Mouse (Mus musculus) C2C12 (cell line): ENCODE measurements around the gene Slc25a35. TPM values are rescaled to one million over a fixed set of nuclear protein-coding genes. Genes with fewer than 3 reads are reported as not detected.
A peak's percentile ranks its signal among the peaks of the same experiment; 100 is the strongest.

Experiments
- H3K27me3 ChIP-seq: one replicate; pipeline ENCODE4 v1.6.1; 2011; ENCODE audit not compliant: control insufficient read depth, insufficient read depth, insufficient read length
- H3K36me3 ChIP-seq: one replicate; pipeline ENCODE4 v1.6.1; 2011; ENCODE audit not compliant: control insufficient read depth, insufficient read depth
- H3K4me3 ChIP-seq: one replicate; pipeline ENCODE4 v1.5.1; 2011; ENCODE audit warnings: mild to moderate bottlenecking, control low read depth; ENCODE audit not compliant: poor library complexity, insufficient read depth, severe bottlenecking
- H3K79me2 ChIP-seq: one replicate; pipeline ENCODE4 v1.6.1; 2011; ENCODE audit not compliant: control insufficient read depth, insufficient read depth
- H3K79me3 ChIP-seq: one replicate; pipeline ENCODE4 v1.6.1; 2011; ENCODE audit warnings: low read depth, control low read depth
- H3ac ChIP-seq: one replicate; pipeline ENCODE3; 2011; ENCODE audit warnings: low read depth; ENCODE audit not compliant: control insufficient read depth, insufficient read length
- CEBPB ChIP-seq: IDR thresholded peaks from one replicate; pipeline ENCODE4 v1.6.1; 2011; ENCODE audit warnings: low read depth, mild to moderate bottlenecking, control low read depth, moderate library complexity
- CTCF ChIP-seq: IDR thresholded peaks from one replicate; pipeline ENCODE4 v1.5.1; 2011; ENCODE audit not compliant: control insufficient read depth, insufficient read depth, insufficient read length
- FOSL1 ChIP-seq: IDR thresholded peaks from one replicate; pipeline ENCODE4 v1.8.0; 2011; ENCODE audit warnings: mild to moderate bottlenecking, low read length; ENCODE audit not compliant: poor library complexity, insufficient read depth, severe bottlenecking
- MAX ChIP-seq: IDR thresholded peaks from one replicate; pipeline ENCODE4 v1.6.1; 2011; ENCODE audit warnings: mild to moderate bottlenecking, control low read depth
- MYOD1 ChIP-seq: IDR thresholded peaks from one replicate; pipeline ENCODE4 v1.6.1; 2011; ENCODE audit warnings: low read depth; ENCODE audit not compliant: control insufficient read depth, insufficient read length
- MYOG ChIP-seq: IDR thresholded peaks from one replicate; pipeline ENCODE4 v1.6.1; 2011; ENCODE audit not compliant: control insufficient read depth, insufficient read length; ENCODE audit errors: extremely low read depth
- USF1 ChIP-seq: IDR thresholded peaks from one replicate; pipeline ENCODE4 v1.6.1; 2011; ENCODE audit warnings: low read depth, mild to moderate bottlenecking, control low read depth, moderate library complexity
- microRNA-seq: library from miRNA; unstranded; fragments of <30 nt; microRNA quantifications from one replicate; pipeline ENCODE4, GENCODE M21; 2019; ENCODE audit warnings: borderline microRNAs expressed
- polyA plus RNA-seq: library from polyadenylated mRNA; unstranded; fragments of >200 nt; fragmentation: generic; extraction: Trizol; gene quantifications from one replicate; pipeline ENCODE4 v1.2.1, GENCODE M21; 2012; ENCODE audit warnings: missing spikeins

Gene Slc25a35
- polyA plus RNA-seq, 1 experiment = 0.88 TPM

DNA sequence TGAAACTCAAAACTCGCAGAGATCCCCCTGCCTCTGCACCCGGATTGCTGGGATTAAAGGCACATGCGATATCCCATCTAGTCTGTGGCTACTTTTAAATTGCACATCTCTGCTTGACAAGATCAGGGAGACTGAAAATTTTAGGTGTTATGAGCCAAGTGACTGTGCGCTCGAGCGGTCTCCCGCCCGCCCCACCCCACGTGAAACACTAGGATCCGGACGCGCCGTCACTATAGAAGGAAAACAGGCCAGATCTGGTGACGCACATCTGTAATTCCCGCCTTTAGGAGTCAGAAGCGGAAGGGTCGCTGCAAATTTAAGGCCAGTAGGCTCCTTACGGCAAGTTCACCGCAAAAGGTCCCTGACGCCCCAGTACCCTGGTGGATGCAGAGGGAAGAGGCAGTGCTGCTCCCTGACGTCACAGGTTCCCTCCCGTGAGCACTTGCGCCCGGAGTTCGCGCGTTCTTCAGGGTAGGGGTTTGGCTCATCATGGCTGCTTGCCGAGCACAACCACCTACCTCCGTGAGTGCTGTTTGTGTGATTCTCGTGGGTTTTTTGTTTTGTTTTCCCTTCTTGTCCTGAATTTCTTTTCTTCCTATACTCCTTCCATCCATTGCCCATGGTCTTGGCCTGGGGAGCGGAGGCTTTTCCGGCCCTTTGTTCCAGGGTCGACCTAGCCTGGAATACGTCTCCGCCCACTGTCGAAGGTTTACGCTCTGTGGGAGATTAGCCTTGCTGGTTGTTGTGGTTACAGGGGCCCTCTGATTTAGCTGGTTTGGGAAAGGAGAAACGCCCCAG is 47.9 kb downstream of the Slc25a35 start, which contains the start of gene Ctc1:
Gene Ctc1 (plus strand): TSS at position 268 of the 798 bp plus-strand sequence.
- H3K79me3 ChIP-seq = peaks cover 15% of the 10 kb centered on the region
- peak within 1 kb of the TSS; percentile 79 for H3ac ChIP-seq
- TF ChIP-seq MAX = peak; percentile 79
- no peak for TF ChIP-seq MYOD1
- H3K36me3 ChIP-seq = peaks cover 3% of the 10 kb centered on the region
- H3K27me3 ChIP-seq = no peaks in the 10 kb centered on the region
- H3K79me2 ChIP-seq = peaks cover 39% of the 10 kb centered on the region
- peak within 1 kb of the TSS; percentile 55 for H3K4me3 ChIP-seq

DNA sequence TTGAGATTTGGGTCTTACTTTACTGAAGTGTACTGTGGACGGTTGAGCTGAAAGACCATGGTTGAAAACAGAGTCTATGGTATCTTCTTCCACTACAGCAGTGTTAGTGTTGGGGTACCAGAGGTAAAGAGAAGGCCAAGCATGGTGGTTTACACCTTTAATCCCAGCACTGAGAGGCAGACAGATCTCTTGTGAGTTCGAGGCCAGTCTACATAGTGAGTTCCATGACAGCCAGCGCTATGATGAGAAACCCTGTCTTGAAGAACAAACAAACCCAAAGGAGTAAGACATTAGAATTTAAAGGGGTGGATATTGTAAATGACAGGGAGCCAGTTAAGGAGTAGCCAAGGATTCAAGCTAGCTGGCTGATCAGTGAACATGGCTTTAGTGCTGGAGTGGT is 48.8 kb downstream of the Slc25a35 start:
- TF ChIP-seq MYOD1 (no peak), FOSL1 (no peak), MYOG (no peak), CTCF (no peak), USF1 (no peak), CEBPB (no peak), MAX (no peak)
- H3ac ChIP-seq = peak overlapping the region; percentile 79
- peaks cover 9% of the 10 kb centered on the region for H3K36me3 ChIP-seq
- peaks cover 15% of the 10 kb centered on the region for H3K79me3 ChIP-seq
- no peaks in the 10 kb centered on the region for H3K27me3 ChIP-seq
- peaks cover 43% of the 10 kb centered on the region for H3K79me2 ChIP-seq
- peak overlapping the region; percentile 55 for H3K4me3 ChIP-seq

DNA sequence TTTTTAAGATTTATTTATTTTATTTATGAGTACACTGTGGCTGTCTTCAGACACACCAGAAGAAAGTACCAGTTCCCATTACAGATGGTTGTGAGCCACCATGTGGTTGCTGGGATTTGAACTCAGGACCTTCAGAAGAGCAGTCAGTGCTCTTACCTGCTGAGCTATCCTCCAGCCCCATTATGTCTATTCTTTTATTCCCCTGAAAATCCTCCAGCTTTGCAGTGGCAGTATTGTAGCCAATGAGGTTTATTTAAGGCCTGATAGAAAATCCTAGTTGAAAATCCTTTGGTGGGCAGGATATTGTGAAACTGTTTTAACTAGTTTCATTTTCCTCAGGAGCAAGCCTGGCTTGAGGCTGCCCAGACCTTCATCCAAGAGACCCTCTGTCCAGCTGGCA is 52.8 kb downstream of the Slc25a35 start:
- Histone ChIP-seq H3K27me3 (no peaks in the 10 kb centered on the region), H3K4me3 (no peak overlapping the region), H3K79me2 (peaks cover 43% of the 10 kb centered on the region), H3K36me3 (peaks cover 48% of the 10 kb centered on the region), H3K79me3 (peaks cover 15% of the 10 kb centered on the region), H3ac (no peak overlapping the region)
- TF ChIP-seq CEBPB (no peak), MYOG (no peak), MYOD1 (no peak), USF1 (no peak), MAX (no peak), CTCF (no peak), FOSL1 (no peak)

Small RNAs within 50 kb of the gene (microRNA-seq; reads per million reads assigned to microRNA genes)
- 3.7 reads per million, percentile 48 among the genes with 10 or more reads in this experiment for gene Mir3062

Other genes with a start within 250 kb of the Slc25a35 start
- gene Ndel1, start 96.3 kb upstream of the Slc25a35 start, polyA plus RNA-seq = 27.9 TPM
- gene Rnf222, start 79.6 kb upstream of the Slc25a35 start, polyA plus RNA-seq = not detected
- gene Rpl26, start 66.5 kb upstream of the Slc25a35 start, polyA plus RNA-seq = 625 TPM
- not detected for gene Odf4, start 41.0 kb upstream of the Slc25a35 start, polyA plus RNA-seq
- gene Arhgef15, start 10.7 kb upstream of the Slc25a35 start, polyA plus RNA-seq = 0.25 TPM
- 76.2 TPM for gene Rangrf, start 7.1 kb downstream of the Slc25a35 start, polyA plus RNA-seq
- gene Pfas, start 40.3 kb downstream of the Slc25a35 start, polyA plus RNA-seq = 22.2 TPM
- gene Ctc1, start 47.8 kb downstream of the Slc25a35 start, polyA plus RNA-seq = 35.0 TPM
- gene Aurkb, start 77.5 kb downstream of the Slc25a35 start, polyA plus RNA-seq = 76.6 TPM
- gene Borcs6, start 91.6 kb downstream of the Slc25a35 start, polyA plus RNA-seq = 14.3 TPM
- gene Tmem107, start 102.7 kb downstream of the Slc25a35 start, polyA plus RNA-seq = 41.9 TPM
- gene Vamp2, start 120.4 kb downstream of the Slc25a35 start, polyA plus RNA-seq = 20.9 TPM
- 4.5 TPM for gene Per1, start 127.1 kb downstream of the Slc25a35 start, polyA plus RNA-seq
- 0.06 TPM for gene Hes7, start 152.3 kb downstream of the Slc25a35 start, polyA plus RNA-seq
- 0.21 TPM for gene 9130213A22Rik, start 154.5 kb downstream of the Slc25a35 start, polyA plus RNA-seq
- 0.14 TPM for gene Aloxe3, start 157.8 kb downstream of the Slc25a35 start, polyA plus RNA-seq
- not detected for gene Alox12b, start 188.9 kb downstream of the Slc25a35 start, polyA plus RNA-seq
- 0.06 TPM for gene Alox8, start 229.7 kb downstream of the Slc25a35 start, polyA plus RNA-seq